Mouse (Mus musculus): ENCODE measurements around the gene Wwc2.

DNA sequence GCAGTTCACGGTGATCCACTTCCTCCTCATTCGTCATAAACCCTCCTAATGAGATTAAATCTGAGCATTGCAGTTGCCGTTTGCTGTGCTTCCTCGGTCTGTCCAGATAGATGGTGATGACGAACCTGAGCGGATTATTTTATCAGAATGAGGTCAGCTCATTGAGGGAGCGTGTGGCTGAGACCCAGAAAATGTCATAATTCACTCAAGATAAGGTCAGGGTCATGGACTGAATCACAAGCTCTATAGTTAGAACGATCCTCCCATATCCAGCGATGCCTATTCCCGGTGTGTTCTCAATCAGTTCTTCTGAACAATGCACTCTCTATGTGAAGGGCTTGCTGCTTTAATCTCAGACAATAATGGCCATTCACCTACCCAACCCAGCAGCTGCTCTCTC is 203.0 kb downstream of the Wwc2 start:
- no peak for TF ChIP-seq GATA1 (IDR thresholded peaks at IDR 0.05; ENCODE audit: low read length)
- no peak for TF ChIP-seq TAL1 (IDR thresholded peaks at IDR 0.05; ENCODE audit: low read length)

All from erythroblast, embryonic 14.5 days (primary cell).